Mouse (Mus musculus): Measurements from ENCODE around the gene Tmed9.

DNA sequence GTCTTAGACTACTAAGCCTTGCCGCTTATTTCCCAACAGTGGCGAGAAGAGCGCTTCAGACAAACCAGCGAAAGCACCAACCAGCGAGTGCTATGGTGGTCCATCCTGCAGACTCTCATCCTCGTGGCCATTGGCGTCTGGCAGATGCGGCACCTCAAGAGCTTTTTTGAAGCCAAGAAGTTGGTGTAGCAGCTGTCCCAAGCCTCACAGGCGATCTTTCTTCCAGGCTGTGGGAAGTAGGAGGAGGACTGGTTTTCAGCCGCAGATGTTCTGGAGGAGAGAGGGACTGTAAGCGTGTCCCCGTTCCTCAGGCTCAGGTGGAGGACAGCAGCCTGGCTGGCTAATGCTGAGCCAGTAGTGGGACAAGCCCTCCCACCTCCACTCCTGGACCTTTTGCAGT, 23.3 kb downstream of the Tmed9 start:
- TF ChIP-seq CTCF (IDR thresholded peaks at IDR 0.05; ENCODE audit: low read depth, low read length) (no peak), POLR2A (IDR thresholded peaks at IDR 0.05; ENCODE audit: borderline replicate concordance, low read depth, low read length) (no peak)

Measured in bone marrow macrophage, adult 2 months (primary cell).